Mouse (Mus musculus) bone marrow macrophage, adult 2 months (primary cell): ENCODE results near the gene Mre11a. TPM values are rescaled to one million over a fixed set of nuclear protein-coding genes. Genes with fewer than 3 reads are reported as not detected.

Source experiments
- H3K27ac ChIP-seq: 2 replicates; pipeline ENCODE4 v1.5.1; 2012; ENCODE audit warnings: low read depth, low read length; ENCODE audit not compliant: insufficient read depth
- H3K4me1 ChIP-seq: 2 replicates; pipeline ENCODE4 v1.6.1; 2012; ENCODE audit warnings: low read length; ENCODE audit not compliant: control insufficient read depth, insufficient read depth
- H3K4me3 ChIP-seq: 2 replicates; pipeline ENCODE4 v1.5.1; 2012; ENCODE audit warnings: mild to moderate bottlenecking, low read length, moderate library complexity; ENCODE audit not compliant: insufficient read depth
- CTCF ChIP-seq: IDR thresholded peaks from 2 replicates; pipeline ENCODE4 v1.5.1; 2012; ENCODE audit warnings: low read depth, mild to moderate bottlenecking, low read length, moderate library complexity
- POLR2A ChIP-seq: IDR thresholded peaks from 2 replicates; pipeline ENCODE4 v1.6.1; 2012; ENCODE audit warnings: mild to moderate bottlenecking, low read depth, low read length, borderline replicate concordance
- polyA plus RNA-seq: library from polyadenylated mRNA; stranded (reverse); fragments of >200 nt; gene quantifications from 2 replicates; pipeline ENCODE4 v1.2.4, GENCODE M21; 2012; ENCODE audit not compliant: missing spikeins, insufficient read depth, insufficient read length

The Mre11a gene
- polyA plus RNA-seq, 1 experiment = 25.2 TPM

DNA sequence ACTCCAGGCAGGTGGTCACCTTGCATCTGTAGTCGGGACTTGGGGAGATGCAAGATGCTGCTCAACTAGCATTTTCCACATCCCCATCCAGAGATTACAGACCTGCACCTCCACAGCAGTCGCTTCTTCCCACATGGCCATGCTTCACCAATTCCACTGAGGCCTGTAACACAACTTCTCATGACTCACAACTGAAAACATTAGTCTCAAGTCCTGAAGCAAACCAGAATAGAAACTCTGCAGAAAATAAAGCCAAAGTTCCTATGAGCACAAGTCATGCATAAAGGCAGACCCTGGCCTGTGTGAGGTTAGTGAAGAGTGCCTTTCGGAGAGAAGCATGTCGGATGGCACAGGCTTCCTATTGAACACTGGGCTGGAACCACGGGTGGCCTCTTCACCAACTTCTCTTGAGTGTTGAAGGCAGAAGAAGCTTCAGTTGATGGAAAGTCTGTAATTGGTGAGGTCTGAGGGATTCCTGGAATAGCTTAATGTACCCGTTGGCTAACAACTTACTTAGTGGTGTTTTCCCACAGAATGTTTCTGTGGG, 58.9 kb downstream of the Mre11a start:
- Histone ChIP-seq H3K4me3 (no peak overlapping the region), H3K4me1 (peaks cover 22% of the 10 kb centered on the region), H3K27ac (no peak overlapping the region)
- TF ChIP-seq POLR2A (no peak), CTCF (no peak)

DNA sequence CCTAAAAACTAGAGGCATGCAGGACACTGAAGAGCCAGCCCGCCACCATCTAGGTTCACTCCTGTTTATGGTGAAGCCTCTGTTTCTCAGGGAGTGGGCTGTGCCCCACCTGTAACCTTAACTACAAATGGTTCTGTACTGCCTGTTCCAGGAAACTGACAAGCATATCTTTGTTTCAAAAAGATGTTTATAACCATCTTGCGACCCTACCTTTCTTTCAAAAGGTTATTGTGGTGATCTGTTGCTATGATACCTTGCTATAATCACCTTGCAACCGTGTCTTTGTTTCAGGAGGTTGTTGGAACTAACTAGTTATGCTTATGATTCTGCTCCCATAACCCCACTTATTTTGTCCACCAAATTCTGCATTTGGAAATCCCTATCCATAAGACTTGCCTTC, 59.4 kb downstream of the Mre11a start:
- Histone ChIP-seq H3K4me3 (no peak overlapping the region), H3K4me1 (peaks cover 22% of the 10 kb centered on the region), H3K27ac (no peak overlapping the region)
- TF ChIP-seq CTCF = no peak

DNA sequence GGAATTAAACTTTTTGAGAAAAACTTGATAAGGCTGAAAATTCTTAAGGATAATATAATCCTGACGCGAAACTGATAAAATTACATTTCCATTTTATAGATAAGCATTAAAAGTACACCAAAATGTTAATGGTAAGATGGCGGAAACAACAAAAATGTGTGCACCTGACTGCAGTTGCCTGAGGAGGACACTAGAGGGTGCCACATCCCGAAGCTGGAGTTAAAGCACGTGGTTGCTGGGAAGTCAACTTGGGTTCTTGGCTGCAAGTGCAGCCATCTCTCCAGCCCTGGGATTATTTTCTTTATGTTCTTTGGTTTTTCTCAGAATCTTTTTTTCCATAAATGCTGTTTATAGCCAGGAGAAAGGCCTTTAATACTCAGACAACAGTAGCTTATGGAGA, 62.0 kb downstream of the Mre11a start:
- TF ChIP-seq POLR2A (no peak), CTCF (peak; percentile 70)
- H3K4me3 ChIP-seq = no peak overlapping the region
- peaks cover 14% of the 10 kb centered on the region for H3K4me1 ChIP-seq

DNA sequence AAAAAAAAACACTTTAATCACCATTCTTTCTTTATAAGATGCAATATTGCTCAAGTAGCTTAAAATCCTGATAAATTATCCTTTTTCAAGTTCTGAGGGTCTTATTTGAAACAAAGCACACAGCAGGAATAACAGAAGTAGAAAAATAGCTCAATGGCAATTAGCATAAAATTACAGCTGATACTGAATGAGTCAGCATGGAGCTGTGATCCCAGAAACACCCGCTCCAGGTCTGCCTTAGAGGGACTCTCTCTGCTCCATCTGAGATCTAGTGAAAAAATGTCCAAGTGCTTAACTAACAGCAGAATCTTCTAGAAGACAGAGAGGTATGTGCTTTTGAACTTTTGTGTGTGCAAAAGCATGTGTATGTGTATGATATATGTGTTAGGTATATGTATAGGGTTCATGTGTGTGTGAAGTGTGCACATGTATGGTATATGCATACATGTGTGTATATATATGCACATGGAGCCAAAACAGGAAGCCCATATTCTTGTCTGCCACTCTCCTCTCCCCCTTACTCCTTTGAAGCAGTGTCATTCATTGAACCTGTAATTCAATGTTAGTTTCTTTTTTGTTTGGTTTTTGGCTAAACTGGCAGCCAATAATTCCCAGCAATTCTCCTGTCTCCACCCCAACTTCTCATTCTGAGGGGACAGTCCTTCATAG, 63.9 kb downstream of the Mre11a start:
- peaks cover 2% of the 10 kb centered on the region; the same call in 1 of the 2 replicates for H3K4me1 ChIP-seq
- TF ChIP-seq CTCF (no peak), POLR2A (no peak)
- H3K4me3 ChIP-seq = no peak overlapping the region
- no peak overlapping the region for H3K27ac ChIP-seq

More for the DNA sequence above, 62.0 kb downstream of the Mre11a start:
- H3K27ac ChIP-seq = peak overlapping the region; percentile 17

DNA sequence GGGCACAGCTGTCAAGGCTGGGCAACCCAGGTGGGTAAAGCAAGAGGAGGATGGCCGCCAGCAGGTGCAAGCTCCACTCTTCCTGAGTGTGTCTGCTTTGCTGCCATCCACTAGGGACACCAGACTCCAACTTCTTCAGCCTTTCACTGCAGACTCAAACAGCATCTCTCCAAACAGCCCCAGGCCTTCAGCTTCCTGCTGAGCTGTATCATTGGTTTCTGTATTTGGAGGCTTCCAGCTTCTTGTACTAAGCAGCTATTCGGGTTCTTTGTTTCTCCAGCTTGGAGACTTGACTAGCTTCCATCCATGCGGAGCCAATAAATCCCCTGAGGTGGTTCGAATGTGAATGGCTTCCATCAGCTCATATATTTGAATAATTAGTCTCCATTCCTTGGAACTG, 70.1 kb downstream of the Mre11a start:
- TF ChIP-seq POLR2A (no peak), CTCF (no peak)
- H3K27ac ChIP-seq = no peak overlapping the region
- no peak overlapping the region for H3K4me3 ChIP-seq
- no peaks in the 10 kb centered on the region for H3K4me1 ChIP-seq

DNA sequence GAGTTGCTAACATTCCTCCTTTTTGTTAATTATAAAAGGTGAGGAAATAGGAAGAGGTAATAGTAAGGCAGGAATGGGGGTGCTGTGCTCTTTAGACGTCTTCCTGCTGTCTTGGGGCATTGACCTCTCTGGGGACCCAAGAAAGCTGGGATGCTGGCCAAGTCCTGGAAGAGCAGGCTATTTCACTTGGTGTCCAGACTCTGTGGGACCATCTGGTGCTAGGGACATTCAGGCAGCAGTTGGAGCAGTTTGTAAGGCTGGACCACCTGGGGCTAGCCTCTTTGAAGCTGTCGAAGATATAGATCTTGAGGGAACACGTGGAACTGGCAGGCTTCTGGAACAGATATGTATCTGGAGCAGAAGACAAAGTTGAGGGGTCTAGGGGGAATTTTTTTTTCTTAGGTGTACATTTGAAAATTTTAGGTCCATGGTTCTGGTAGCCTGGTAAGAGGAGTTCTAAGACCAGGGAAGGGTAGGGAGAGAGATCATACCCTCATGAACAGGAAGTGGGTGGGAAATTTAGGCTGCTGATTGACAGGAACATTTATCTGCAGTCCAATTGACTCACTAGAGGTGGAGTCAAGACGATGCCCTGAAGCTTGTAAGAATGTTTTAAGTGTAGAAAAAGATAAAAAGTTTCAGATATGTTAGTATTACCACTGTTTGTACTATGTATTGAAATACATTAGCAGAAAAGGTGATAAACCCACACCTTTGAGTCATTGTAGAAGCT, 72.6 kb downstream of the Mre11a start:
- no peak overlapping the region for H3K27ac ChIP-seq
- H3K4me1 ChIP-seq = no peaks in the 10 kb centered on the region
- no peak for TF ChIP-seq POLR2A
- H3K4me3 ChIP-seq = no peak overlapping the region

DNA sequence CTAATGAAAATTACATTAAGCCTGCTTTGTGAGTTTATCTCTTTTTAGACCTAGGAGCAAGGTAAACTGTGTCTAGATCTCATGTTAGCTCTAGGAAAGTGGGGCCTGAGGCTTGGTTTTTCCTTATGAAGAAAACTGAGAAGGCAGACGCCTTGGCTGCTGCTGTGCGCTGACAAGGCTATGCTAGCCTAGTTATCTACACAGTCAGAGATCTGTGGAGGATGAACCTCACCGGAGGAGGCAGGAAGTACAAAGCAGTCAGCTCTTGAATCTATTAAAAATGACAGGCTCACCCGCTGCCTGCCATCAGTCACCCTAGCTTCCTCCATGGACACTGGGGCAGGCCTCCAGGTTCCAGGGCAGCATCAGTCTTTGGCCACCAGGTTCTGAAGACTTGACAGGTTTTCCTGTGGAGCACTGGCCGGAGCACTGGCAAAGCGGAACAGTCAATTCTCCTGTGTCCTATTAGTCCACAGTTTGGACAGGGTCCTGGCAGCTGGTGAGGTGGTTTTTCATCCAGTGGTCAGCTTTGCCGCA, 73.8 kb downstream of the Mre11a start:
- Histone ChIP-seq H3K4me1 (no peaks in the 10 kb centered on the region), H3K4me3 (no peak overlapping the region), H3K27ac (no peak overlapping the region)
- TF ChIP-seq POLR2A = no peak
- TF ChIP-seq CTCF = no peak

DNA sequence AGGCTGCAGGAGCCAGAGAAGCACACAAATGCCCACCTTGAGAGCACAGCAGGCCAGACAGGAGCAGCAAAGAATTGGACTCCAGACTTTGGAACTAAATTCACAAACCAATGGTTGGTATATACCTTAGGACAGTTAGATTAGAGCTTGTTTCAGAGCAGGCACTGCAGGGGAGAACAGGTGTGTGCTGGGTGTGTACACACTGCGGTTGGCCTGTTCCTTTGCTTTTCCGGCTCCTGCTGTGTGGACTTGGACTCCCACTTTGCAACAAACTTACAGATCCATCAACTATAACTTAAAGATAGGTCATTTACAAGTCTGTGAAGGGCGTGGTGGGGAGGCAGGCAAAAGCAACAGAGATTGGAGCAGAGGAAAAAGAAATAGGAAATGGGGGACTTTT, 74.3 kb downstream of the Mre11a start:
- no peak for TF ChIP-seq CTCF
- Histone ChIP-seq H3K27ac (no peak overlapping the region), H3K4me3 (no peak overlapping the region), H3K4me1 (no peaks in the 10 kb centered on the region)

DNA sequence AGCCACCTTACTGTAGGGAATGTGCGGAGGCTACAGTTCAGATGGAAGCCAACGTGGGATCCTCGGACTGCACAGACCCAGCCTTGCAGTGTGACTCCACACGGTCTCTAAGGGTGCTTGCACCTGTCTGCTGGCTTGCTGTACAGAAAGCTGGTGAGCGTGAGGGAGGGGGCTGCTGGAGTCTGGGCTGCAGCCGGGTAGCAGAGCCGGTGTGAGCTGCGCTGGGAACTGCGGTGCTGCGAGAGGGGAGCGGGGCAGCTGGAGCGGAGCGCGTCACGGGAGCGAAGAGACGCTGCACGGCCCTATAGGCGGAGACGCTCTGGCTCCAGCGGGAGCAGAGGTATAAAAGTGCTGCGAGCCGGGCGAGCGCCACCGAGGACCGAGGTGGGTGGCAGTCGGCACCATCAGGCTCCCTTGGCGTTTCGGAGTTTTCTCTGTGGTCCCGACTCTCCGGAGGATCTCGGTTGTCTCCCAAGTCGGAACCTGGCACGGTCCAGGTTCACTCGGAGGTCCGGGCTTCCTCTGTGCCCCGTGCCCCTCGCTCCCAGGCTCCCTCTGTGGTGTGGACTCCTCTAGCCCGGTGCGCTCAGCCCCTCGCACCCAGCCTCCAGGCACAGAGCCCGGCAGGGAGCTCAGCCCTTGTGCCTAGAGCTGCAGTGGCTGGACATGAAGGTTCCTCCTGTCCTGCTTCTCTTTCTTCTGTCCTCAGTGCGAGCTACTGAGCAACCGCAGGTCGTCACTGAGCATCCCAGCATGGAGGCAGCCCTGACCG, 75.6 kb downstream of the Mre11a start, which contains the start of gene Gpr83:
Gene Gpr83 (plus strand): TSS at position 343 of the 772 bp plus-strand sequence.
- Histone ChIP-seq H3K4me1 (no peaks in the 10 kb centered on the region), H3K27ac (no peak within 1 kb of the TSS), H3K4me3 (peak within 1 kb of the TSS; percentile 44)
- TF ChIP-seq POLR2A (no peak), CTCF (no peak)
